Mouse (Mus musculus) kidney, adult 9 months (tissue): ENCODE measurements around the gene Tex37.

Experiments
- DNase-seq: peaks from one replicate; pipeline ENCODE4 v3.0.0; 2022

Gene Tex37

GRCm38 (mm10) chr6:70880714-70881304 lies 37.9 kb downstream of the Tex37 start:
- DNase-seq, result peak; percentile 92

GRCm38 (mm10) chr6:70875017-70875416 lies 43.7 kb downstream of the Tex37 start:
- DNase-seq, result peak; percentile 54

- DNase-seq, result peak; percentile 64
Measured at GRCm38 (mm10) chr6:70874035-70874775, 44.5 kb downstream of the Tex37 start.

- DNase-seq, result no peak
Measured at GRCm38 (mm10) chr6:70872570-70872969, 46.2 kb downstream of the Tex37 start.

- DNase-seq, result no peak
Measured at GRCm38 (mm10) chr6:70872128-70872527, 46.6 kb downstream of the Tex37 start.

- no peak for DNase-seq
Measured at GRCm38 (mm10) chr6:70871511-70871980, 47.2 kb downstream of the Tex37 start.

GRCm38 (mm10) chr6:70867297-70867696 lies 51.4 kb downstream of the Tex37 start:
- DNase-seq, result no peak

- DNase-seq, result peak; percentile 84
Measured at GRCm38 (mm10) chr6:70866761-70867160, 52.0 kb downstream of the Tex37 start.

- DNase-seq, result no peak
Measured at GRCm38 (mm10) chr6:70864285-70864684, 54.4 kb downstream of the Tex37 start.
